Mouse (Mus musculus): Measurements from ENCODE around the gene Kcnk4.

Gene Kcnk4

GRCm38 (mm10) chr19:6875834-6876233 is 58.5 kb downstream of the Kcnk4 start:
- DNase-seq (ENCODE audit: low read depth), result no peak

GRCm38 (mm10) chr19:6874257-6874656 is 60.1 kb downstream of the Kcnk4 start:
- DNase-seq (ENCODE audit: low read depth), result no peak
